Mouse (Mus musculus) adrenal gland, adult (tissue): Measurements from ENCODE around the gene Twist2.
A peak's percentile ranks its signal among the peaks of the same experiment; 100 is the strongest.

Experiments used
- DNase-seq, 2 experiments: peaks; one replicate each; pipeline ENCODE4 v3.0.0; 2022 to 2023; ENCODE audit warnings: low spot score in 1 of 2; ENCODE audit not compliant: inconsistent age in 2 of 2

The Twist2 gene

GRCm38 (mm10) chr1:91872388-91873059 is 71.3 kb downstream of the Twist2 start:
- no peak for DNase-seq

GRCm38 (mm10) chr1:91873572-91874285 is 72.5 kb downstream of the Twist2 start:
- no peak for DNase-seq

GRCm38 (mm10) chr1:91874633-91875032 is 73.4 kb downstream of the Twist2 start:
- DNase-seq, result peak; percentile 72 to 94

- DNase-seq, result peak in 1 of 2 experiments; percentile 28
Measured at GRCm38 (mm10) chr1:91875042-91875720, 73.9 kb downstream of the Twist2 start.

GRCm38 (mm10) chr1:91878696-91879095 is 77.4 kb downstream of the Twist2 start:
- peak in 1 of 2 experiments; percentile 53 for DNase-seq

GRCm38 (mm10) chr1:91880156-91880555 is 78.9 kb downstream of the Twist2 start:
- no peak for DNase-seq

- no peak for DNase-seq
Measured at GRCm38 (mm10) chr1:91880899-91881298, 79.6 kb downstream of the Twist2 start.

GRCm38 (mm10) chr1:91883115-91883514 is 81.9 kb downstream of the Twist2 start:
- DNase-seq, result no peak

- no peak for DNase-seq
Measured at GRCm38 (mm10) chr1:91893598-91893997, 92.3 kb downstream of the Twist2 start.

GRCm38 (mm10) chr1:91894286-91894685 is 93.0 kb downstream of the Twist2 start:
- no peak for DNase-seq

- no peak for DNase-seq
Measured at GRCm38 (mm10) chr1:91897078-91897477, 95.8 kb downstream of the Twist2 start.
